Mouse (Mus musculus) ovary, postnatal 36 days (tissue): ENCODE data around the gene Fxyd4.
A peak's percentile ranks its signal among the peaks of the same experiment; 100 is the strongest.

Experiments used
- DNase-seq: peaks from one replicate; pipeline ENCODE4 v3.0.0; 2022; ENCODE audit warnings: low spot score, mixed read lengths

Fxyd4 gene

GRCm38 (mm10) chr6:117918043-117918442, 19.4 kb downstream of the Fxyd4 start:
- DNase-seq = no peak

GRCm38 (mm10) chr6:117917576-117917975, 19.9 kb downstream of the Fxyd4 start:
- DNase-seq = peak; percentile 63

DNA sequence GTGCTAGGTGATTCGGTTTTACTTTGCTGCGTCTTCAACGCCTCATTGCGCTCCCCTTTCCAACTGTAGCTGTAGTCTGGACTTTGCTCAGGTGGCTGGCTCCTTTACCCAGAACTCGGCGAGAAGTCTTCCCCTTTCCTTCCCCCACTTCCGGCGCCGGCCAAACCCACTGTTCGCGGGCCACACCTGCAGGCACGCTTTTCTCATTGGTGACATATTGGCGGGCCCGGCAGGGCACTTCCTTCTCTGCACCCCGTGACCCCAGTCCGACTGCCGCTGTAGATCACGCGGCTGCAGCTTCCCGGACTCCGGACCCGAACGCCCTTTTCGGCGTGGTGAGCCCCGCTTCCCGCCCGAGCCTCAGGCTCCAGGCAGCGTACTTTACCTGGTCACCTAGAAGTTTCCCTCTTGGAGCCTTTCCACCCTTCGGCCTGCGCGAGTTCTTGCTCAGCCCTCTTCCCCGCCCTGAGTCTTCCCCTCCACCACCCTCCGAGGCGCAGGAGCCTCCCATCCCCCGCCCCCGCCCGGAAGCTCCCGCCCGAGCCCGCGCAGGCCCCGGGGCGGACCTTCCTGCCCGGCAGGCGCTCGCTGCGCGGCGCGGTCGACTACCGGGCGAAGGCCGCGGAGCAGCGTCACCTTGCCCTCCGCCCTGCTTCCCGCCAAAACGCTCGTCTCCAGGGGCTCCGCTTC, 20.6 kb downstream of the Fxyd4 start:
- peak; percentile 82 for DNase-seq

GRCm38 (mm10) chr6:117916205-117916736, 21.2 kb downstream of the Fxyd4 start:
- no peak for DNase-seq

DNA sequence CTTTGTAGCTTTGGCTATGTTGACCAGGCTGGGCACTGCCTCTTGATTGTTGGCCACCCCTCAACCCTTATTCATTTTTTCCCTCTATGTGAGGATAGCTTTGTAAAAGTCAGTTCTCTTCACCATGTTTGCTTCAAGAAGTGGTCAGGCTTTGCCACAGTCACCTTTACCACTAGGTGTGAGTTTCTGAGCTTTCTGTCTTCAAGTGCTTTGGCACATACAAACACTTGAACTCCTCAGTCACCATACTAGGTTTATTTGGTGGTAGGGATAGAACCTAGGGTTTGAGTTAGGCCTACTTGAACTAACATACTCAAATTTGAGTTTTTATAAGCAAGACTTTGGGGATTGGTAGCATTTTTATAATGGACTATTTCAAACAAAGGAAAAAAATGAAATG, 23.0 kb downstream of the Fxyd4 start:
- no peak for DNase-seq

DNA sequence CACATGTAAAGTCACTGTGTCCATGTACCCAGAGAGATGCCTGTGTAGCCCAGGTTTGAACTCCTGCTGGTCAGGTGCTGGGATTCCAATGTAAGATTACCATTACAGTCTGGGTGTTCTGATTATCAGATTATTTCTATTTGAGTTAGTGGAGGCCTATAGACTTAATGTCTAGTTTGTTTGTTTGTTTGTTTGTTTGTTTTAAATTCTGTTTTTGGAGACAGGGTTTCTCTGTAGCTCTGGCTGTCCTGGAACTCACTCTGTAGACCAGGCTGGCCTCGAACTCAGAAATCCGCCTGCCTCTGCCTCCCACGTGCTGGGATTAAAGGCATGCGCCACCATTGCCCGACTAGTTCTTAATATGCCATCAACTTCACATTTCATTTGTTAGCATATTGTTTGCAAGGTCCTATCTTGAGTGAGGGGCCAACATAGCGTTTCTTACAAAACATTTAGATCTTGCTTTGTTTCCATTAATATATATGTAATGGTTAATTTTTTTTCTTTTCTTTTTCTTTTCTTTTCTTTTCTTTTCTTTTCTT, 27.3 kb downstream of the Fxyd4 start:
- DNase-seq = no peak

DNA sequence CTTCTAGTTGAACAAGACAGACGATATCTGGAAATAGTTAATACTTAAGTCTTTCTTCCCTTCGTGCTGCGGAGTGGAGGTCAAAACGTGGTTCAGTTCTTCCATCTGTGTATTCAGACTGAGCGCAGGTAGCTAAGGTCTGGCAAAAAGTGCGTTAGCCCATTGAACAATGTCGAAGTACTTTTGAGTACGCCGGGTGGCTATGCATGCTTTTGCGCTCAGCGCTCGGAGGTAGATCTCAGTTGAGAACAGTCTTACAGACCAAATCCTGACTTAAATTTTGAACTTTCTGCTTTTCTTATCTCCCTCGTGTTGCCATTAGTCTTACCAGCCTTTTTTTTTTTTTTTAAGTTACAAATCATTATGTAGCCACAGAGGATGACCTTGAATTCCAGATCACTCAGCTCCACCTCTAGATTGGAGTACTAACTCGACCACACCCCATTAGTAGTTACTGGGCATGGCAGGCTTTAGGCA, 29.0 kb downstream of the Fxyd4 start:
- DNase-seq = no peak

DNA sequence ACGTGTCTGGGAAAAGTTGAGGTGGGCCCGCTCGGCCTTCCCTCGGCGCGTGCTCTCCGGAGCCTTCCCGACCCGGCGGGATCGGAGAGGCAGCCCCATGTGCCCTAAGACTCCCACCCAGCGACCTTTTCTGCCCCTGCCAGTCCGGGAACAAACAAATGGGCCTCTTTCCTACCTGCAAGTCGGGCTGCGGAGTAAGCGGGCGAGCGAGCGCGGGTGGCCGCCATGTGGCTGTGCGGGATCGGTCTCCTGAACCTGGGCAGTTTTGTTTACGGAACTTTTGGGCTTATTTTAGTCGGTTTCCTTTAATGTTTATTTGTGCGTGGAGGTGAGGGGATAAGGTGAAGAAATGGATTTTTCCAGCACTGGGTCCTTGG, 29.5 kb downstream of the Fxyd4 start:
- no peak for DNase-seq

DNA sequence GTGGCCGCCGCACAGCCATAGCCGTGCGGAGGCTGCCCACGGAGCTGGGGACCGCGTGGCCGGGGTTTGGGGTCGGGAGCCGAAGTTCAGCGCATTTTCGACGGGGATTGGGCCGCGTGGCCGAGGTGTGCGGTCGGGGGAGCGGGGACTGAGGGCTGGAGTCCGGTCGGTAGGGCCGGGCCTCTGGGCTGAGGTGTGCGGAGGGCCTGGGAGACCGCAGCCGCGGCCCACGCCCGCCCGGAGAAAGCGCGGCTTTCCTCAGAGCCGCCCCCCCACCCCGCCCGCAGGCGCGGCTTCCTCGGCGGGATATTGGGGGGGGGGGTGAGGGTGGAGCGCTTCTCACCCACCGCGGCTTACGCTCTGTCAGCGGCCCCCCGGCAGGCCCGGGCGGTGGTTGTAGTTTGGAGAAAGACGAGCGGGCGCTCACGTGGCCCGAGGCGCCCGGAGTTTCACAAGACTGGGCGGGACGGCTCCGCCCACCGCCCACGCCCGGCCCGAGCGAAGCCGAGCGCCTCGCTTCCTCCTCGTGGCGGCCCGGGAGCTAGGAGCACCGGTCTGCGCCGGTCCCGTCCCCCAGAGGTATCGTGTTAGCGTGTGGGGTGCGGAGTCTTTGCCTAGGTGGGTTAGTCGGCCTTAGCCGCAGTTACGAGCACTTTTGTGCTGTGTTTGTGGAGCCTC, 30.1 kb downstream of the Fxyd4 start:
- DNase-seq = peak; percentile 90

GRCm38 (mm10) chr6:117906590-117907271, 30.8 kb downstream of the Fxyd4 start:
- DNase-seq = peak; percentile 96

- DNase-seq = no peak
These were observed 31.4 kb downstream of the Fxyd4 start for GRCm38 (mm10) chr6:117906015-117906531.

DNA sequence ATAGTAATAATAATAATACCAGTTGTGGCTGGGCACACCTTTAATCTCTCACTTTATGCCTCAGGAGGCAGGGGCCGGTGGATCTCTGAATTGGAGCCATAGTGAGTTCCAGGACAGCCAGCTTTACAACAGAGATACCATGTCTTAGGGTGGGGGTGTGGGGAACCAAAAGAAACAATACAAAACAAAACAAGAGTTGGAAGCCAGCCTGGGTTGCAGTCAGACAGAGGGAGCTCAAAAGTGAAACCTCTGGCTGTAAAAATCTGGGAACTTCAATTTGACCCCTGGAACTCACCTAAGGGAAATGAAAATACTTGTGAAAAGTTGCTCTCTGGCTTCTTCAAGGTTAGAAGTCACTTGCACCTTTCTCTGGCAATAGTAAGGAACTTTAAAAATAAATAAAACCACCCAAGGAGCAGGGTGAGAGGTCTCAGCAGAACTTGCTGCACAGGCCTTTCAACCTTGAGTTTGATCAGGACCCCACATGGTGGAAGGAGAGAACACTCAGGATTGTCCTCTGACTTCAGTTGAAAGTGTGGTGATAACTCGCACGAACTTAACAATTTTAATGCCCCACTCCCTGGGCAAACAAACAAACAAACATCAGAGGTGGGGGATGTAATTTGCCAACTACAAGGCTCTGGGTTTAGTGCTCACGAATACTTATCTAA, 32.1 kb downstream of the Fxyd4 start:
- DNase-seq = no peak

- DNase-seq = no peak
These were observed 33.7 kb downstream of the Fxyd4 start for GRCm38 (mm10) chr6:117903836-117904235.

- DNase-seq = no peak
These were observed 34.9 kb downstream of the Fxyd4 start for GRCm38 (mm10) chr6:117902556-117902955.

DNA sequence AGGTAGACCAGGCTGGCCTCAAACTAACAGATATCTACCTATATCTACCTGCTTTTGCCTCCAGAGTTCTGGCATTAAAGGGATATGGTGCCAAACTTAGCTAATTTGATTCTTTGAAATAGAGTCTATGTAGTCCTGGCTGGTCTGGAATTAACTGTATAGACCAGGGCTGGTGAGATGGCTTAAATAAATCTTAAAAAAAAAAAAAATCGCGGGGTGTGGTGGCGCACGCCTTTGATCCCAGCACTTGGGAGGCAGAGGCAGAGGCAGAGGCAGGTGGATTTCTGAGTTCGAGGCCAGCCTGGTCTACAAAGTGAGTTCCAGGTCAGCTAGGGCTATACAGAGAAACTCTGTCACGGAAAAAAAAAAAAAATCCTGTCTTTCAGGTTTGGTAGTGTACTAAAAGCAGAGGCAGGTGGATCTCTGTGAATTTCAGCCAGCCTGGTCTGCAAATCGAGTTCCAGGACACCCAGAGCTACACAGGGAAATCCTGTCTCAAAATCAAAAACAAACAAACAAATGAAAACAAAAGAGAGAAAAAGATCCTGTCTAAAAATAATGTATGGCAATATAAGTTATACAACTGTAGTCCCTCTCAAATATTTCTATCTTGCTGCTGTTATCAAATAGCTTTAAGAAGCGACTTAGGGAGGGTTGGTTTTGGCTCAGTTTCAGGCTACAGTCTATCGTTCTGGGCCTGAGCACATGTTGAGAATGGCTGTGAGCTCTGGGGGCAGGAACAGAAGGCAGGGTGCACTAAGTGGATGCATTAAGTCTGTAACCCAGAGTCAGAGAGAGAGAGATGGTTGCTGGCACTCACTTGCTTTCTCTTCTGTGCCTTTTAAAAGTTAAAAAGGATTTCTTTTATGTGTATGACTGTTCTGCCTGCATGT, 35.7 kb downstream of the Fxyd4 start:
- no peak for DNase-seq

- no peak for DNase-seq
These were observed 37.1 kb downstream of the Fxyd4 start, which contains the start of gene Hnrnpf for GRCm38 (mm10) chr6:117900126-117901080. Gene Hnrnpf (plus strand): TSS chr6:117900324.

GRCm38 (mm10) chr6:117897800-117898199, 39.7 kb downstream of the Fxyd4 start:
- DNase-seq = no peak

- DNase-seq = no peak
These were observed 44.1 kb downstream of the Fxyd4 start for GRCm38 (mm10) chr6:117893435-117893834.

DNA sequence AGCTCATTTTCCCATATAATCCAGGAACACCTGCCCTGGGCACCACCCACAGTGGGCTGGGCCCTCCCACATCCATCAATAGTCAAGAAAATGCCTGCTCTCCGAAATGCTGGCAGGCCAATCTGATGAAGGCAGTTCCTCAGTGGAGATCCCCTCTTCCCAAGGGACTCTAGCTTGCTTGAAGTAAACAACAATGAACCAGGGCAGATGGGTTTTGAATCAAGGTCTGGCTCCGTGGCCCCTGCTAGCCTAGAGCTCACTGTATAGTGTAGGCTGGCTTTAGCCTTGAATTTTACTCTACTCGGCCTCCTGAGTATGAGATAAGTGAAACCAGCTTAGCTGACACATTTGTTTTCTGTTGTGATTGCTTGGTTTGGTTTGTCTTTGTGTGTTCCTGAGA, 45.1 kb downstream of the Fxyd4 start:
- DNase-seq = peak; percentile 13
